24 mouse cellular contexts compared by ENCODE assay signal in genomic region chr2:85466801-85467325, GRCm38 (mm10). TPM values are rescaled to one million over a fixed set of nuclear protein-coding genes. Genes with fewer than 3 reads are reported as not detected.
A peak's percentile ranks its signal among the peaks of the same experiment; 100 is the strongest.
DNase-seq lines count a peak whose midpoint lies in the region; ATAC-seq and TF ChIP-seq lines count a peak whose summit lies in the region.
"Had no signal": no experiment of that assay in that cellular context is flagged by ENCODE, and none has a peak within 500 bp of the region (broad histone marks: within the 10 kb centered on the region; RNA-seq: fewer than 3 reads in every experiment).

No protein-coding gene starts in this region.

- no peak for TF ChIP-seq POLR2A in liver, adult 2 months (IDR thresholded peaks at IDR 0.05; ENCODE audit: extremely low read depth, insufficient read depth, low read length)

- H3K4me1 ChIP-seq in heart, embryonic 12.5 days (replicated peaks) = no peaks in the 10 kb centered on the region
- no peaks in the 10 kb centered on the region for H3K4me1 ChIP-seq in liver, adult 2 months (ENCODE audit: control insufficient read depth, insufficient read depth, low read length)
- H3K4me1 ChIP-seq in liver, embryonic 12.5 days = no peaks in the 10 kb centered on the region
- H3K4me1 ChIP-seq: hindbrain, embryonic 15.5 days; intestine, embryonic 15.5 days; limb, embryonic 10.5 days; liver, embryonic 13.5 days had no signal

- H3K4me3 ChIP-seq in heart, embryonic 12.5 days = no peak overlapping the region
- H3K4me3 ChIP-seq in liver, adult 2 months (ENCODE audit: insufficient read depth, low read depth, low read length) = no peak overlapping the region
- H3K4me3 ChIP-seq in liver, embryonic 12.5 days = no peak overlapping the region
- H3K4me3 ChIP-seq: gastrocnemius, adult 2 months; hindbrain, embryonic 15.5 days; intestine, embryonic 15.5 days; limb, embryonic 10.5 days; liver, embryonic 13.5 days had no signal

- TF ChIP-seq CTCF in liver, adult 2 months (IDR thresholded peaks at IDR 0.05; ENCODE audit: low read depth, low read length) = no peak

- no peaks in the 10 kb centered on the region for H3K36me3 ChIP-seq in heart, embryonic 12.5 days
- H3K36me3 ChIP-seq in liver, adult 2 months (ENCODE audit: control insufficient read depth, insufficient read depth, low read length) = no peaks in the 10 kb centered on the region
- no peaks in the 10 kb centered on the region for H3K36me3 ChIP-seq in liver, embryonic 12.5 days
- H3K36me3 ChIP-seq: hindbrain, embryonic 15.5 days; intestine, embryonic 15.5 days; limb, embryonic 10.5 days; liver, embryonic 13.5 days had no signal

- no peak for ATAC-seq in heart, embryonic 12.5 days (ENCODE audit: insufficient number of reproducible peaks, low FRiP score)
- no peak for ATAC-seq in liver, embryonic 12.5 days
- ATAC-seq: intestine, embryonic 15.5 days had no signal

- H3K79me2 ChIP-seq in liver, adult 2 months (ENCODE audit: control insufficient read depth, insufficient read depth, low read length) = no peaks in the 10 kb centered on the region

- H3K4me2 ChIP-seq in heart, embryonic 12.5 days = no peak overlapping the region
- no peak overlapping the region for H3K4me2 ChIP-seq in liver, embryonic 12.5 days
- H3K4me2 ChIP-seq: hindbrain, embryonic 15.5 days; intestine, embryonic 15.5 days; liver, embryonic 13.5 days had no signal

- H3K9ac ChIP-seq in heart, embryonic 12.5 days = no peak overlapping the region
- H3K9ac ChIP-seq in liver, adult 2 months (ENCODE audit: low read depth, low read length) = no peak overlapping the region
- H3K9ac ChIP-seq in liver, embryonic 12.5 days = no peak overlapping the region
- H3K9ac ChIP-seq: hindbrain, embryonic 15.5 days; intestine, embryonic 15.5 days; liver, embryonic 13.5 days had no signal

- no peaks in the 10 kb centered on the region for H3K27me3 ChIP-seq in heart, embryonic 12.5 days (replicated peaks)
- no peaks in the 10 kb centered on the region for H3K27me3 ChIP-seq in liver, adult 2 months (ENCODE audit: control insufficient read depth, insufficient read depth, low read length)
- H3K27me3 ChIP-seq in liver, embryonic 12.5 days (replicated peaks) = no peaks in the 10 kb centered on the region
- H3K27me3 ChIP-seq: hindbrain, embryonic 15.5 days; intestine, embryonic 15.5 days; liver, embryonic 13.5 days had no signal

- H3K27ac ChIP-seq in heart, embryonic 12.5 days (ENCODE audit: poor library complexity, severe bottlenecking) = no peak overlapping the region
- H3K27ac ChIP-seq in liver, adult 2 months (replicated peaks; ENCODE audit: insufficient read depth, low read depth, low read length) = no peak overlapping the region
- H3K27ac ChIP-seq in liver, embryonic 12.5 days = no peak overlapping the region
- H3K27ac ChIP-seq: gastrocnemius, adult 2 months; hindbrain, embryonic 15.5 days; intestine, embryonic 15.5 days; limb, embryonic 10.5 days; liver, embryonic 13.5 days had no signal

- peak; percentile 27 to 37 for DNase-seq in heart, adult 9 months (ENCODE audit: low spot score in 2 of 2)
- DNase-seq in liver, adult 2 months (ENCODE audit: extremely low read depth, low read depth, low spot score) = peak; percentile 3
- DNase-seq in adrenal gland, postnatal 14 days = peak; percentile 65
- DNase-seq in lung, postnatal 36 days = peak; percentile 37
- no peak for DNase-seq in left cerebral cortex, postnatal 4 days
- DNase-seq: B cell, adult 2 months; cerebellum, adult 11-12 months; gastrocnemius, adult 2 months; liver, embryonic 13.5 days; retina, postnatal 1 day had no signal

- 72% methylated on average over 3 of the region's 3 CpGs for WGBS in heart, embryonic 12.5 days
- 63% methylated on average over 3 of the region's 3 CpGs for WGBS in liver, adult 2 months
- 40% methylated on average over 3 of the region's 3 CpGs for whole genome bisulfite sequencing in liver, embryonic 12.5 days (ENCODE audit: insufficient replicate concordance)

- intact Hi-C loops in left cerebral cortex, postnatal 4 days (cut with DNase I) = no loop called here

- H3K9me3 ChIP-seq in heart, embryonic 12.5 days (replicated peaks) = peaks cover 6% of the 10 kb centered on the region; the same call in 1 of the 2 replicates
- H3K9me3 ChIP-seq in liver, embryonic 12.5 days (replicated peaks) = peaks cover 3% of the 10 kb centered on the region; the same call in 1 of the 2 replicates
- H3K9me3 ChIP-seq: hindbrain, embryonic 15.5 days; intestine, embryonic 15.5 days; limb, embryonic 10.5 days; liver, embryonic 13.5 days had no signal

RNA-seq across cellular contexts. Expression of gene Olfr995, which starts 23.4 kb away (rescaled TPM):
- not detected in 2 replicates for polyA plus RNA-seq in heart, embryonic 12.5 days (2016; fragmentation: Nextera tagmentation; extraction: Ambion mirVana)
- not detected in 2 replicates for total RNA-seq in liver, adult 2 months (2014; rRNA removed)
- not detected in 2 replicates for polyA plus RNA-seq in liver, adult 2 months (2012; rRNA removed)
- not detected in 2 replicates for polyA plus RNA-seq in liver, embryonic 12.5 days (2016; fragmentation: Nextera tagmentation; extraction: Ambion mirVana)
- not detected in 2 replicates for total RNA-seq in adrenal gland, postnatal 14 days (2021)
- total RNA-seq in left cerebral cortex, postnatal 4 days (2021) = not detected
- total RNA-seq: gastrocnemius, adult 2 months; granulocyte monocyte progenitor cell, adult 5-6 weeks; left cerebral cortex, adult 18-20 months; midbrain, postnatal 0 days; neutrophil, adult 5-6 weeks had no signal
- polyA plus RNA-seq: forebrain, embryonic 11.5 days; heart, postnatal 0 days; hindbrain, embryonic 15.5 days; intestine, embryonic 15.5 days; limb, embryonic 10.5 days; liver, embryonic 13.5 days; lung, embryonic 16.5 days; midbrain, postnatal 0 days; stomach, embryonic 16.5 days; thymus, postnatal 0 days had no signal

RNA-seq across cellular contexts. Expression of gene Olfr994, which starts 30.6 kb away (rescaled TPM):
- polyA plus RNA-seq in heart, embryonic 12.5 days (2016; fragmentation: Nextera tagmentation; extraction: Ambion mirVana) = not detected in 2 replicates
- total RNA-seq in liver, adult 2 months (2014; rRNA removed) = not detected in 2 replicates
- polyA plus RNA-seq in liver, adult 2 months (2012; rRNA removed) = not detected in 2 replicates
- polyA plus RNA-seq in liver, embryonic 12.5 days (2016; fragmentation: Nextera tagmentation; extraction: Ambion mirVana) = not detected in 2 replicates
- not detected in 2 replicates for total RNA-seq in adrenal gland, postnatal 14 days (2021)
- total RNA-seq in left cerebral cortex, postnatal 4 days (2021) = not detected
- total RNA-seq: gastrocnemius, adult 2 months; granulocyte monocyte progenitor cell, adult 5-6 weeks; left cerebral cortex, adult 18-20 months; midbrain, postnatal 0 days had no signal
- polyA plus RNA-seq: forebrain, embryonic 11.5 days; heart, postnatal 0 days; hindbrain, embryonic 15.5 days; intestine, embryonic 15.5 days; limb, embryonic 10.5 days; liver, embryonic 13.5 days; lung, embryonic 16.5 days; midbrain, postnatal 0 days; stomach, embryonic 16.5 days; thymus, postnatal 0 days had no signal

RNA-seq across cellular contexts. Expression of gene 4833423E24Rik, which starts 52.0 kb away (rescaled TPM):
- not detected in 2 replicates for polyA plus RNA-seq in heart, embryonic 12.5 days (2016; fragmentation: Nextera tagmentation; extraction: Ambion mirVana)
- total RNA-seq in liver, adult 2 months (2014; rRNA removed) = not detected in 2 replicates
- polyA plus RNA-seq in liver, adult 2 months (2012; rRNA removed) = not detected in 2 replicates
- not detected in 2 replicates for polyA plus RNA-seq in liver, embryonic 12.5 days (2016; fragmentation: Nextera tagmentation; extraction: Ambion mirVana)
- total RNA-seq in adrenal gland, postnatal 14 days (2021) = 0.22 TPM in 1 of 2 replicates, not detected in the other
- under 1 TPM; 0.24 to 0.38 TPM for total RNA-seq in left cerebral cortex, postnatal 4 days (2021)
- total RNA-seq: gastrocnemius, adult 2 months; granulocyte monocyte progenitor cell, adult 5-6 weeks; left cerebral cortex, adult 18-20 months; neutrophil, adult 5-6 weeks had no signal
- polyA plus RNA-seq: heart, postnatal 0 days; limb, embryonic 10.5 days; liver, embryonic 13.5 days had no signal

RNA-seq across cellular contexts. Expression of gene Olfr993, which starts 52.2 kb away (rescaled TPM):
- not detected in 2 replicates for polyA plus RNA-seq in heart, embryonic 12.5 days (2016; fragmentation: Nextera tagmentation; extraction: Ambion mirVana)
- not detected in 2 replicates for total RNA-seq in liver, adult 2 months (2014; rRNA removed)
- polyA plus RNA-seq in liver, adult 2 months (2012; rRNA removed) = not detected in 2 replicates
- polyA plus RNA-seq in liver, embryonic 12.5 days (2016; fragmentation: Nextera tagmentation; extraction: Ambion mirVana) = not detected in 2 replicates
- total RNA-seq in adrenal gland, postnatal 14 days (2021) = not detected in 2 replicates
- total RNA-seq in left cerebral cortex, postnatal 4 days (2021) = not detected
- total RNA-seq: gastrocnemius, adult 2 months; granulocyte monocyte progenitor cell, adult 5-6 weeks; left cerebral cortex, adult 18-20 months; midbrain, postnatal 0 days; neutrophil, adult 5-6 weeks had no signal
- polyA plus RNA-seq: forebrain, embryonic 11.5 days; heart, postnatal 0 days; hindbrain, embryonic 15.5 days; intestine, embryonic 15.5 days; limb, embryonic 10.5 days; liver, embryonic 13.5 days; lung, embryonic 16.5 days; midbrain, postnatal 0 days; stomach, embryonic 16.5 days; thymus, postnatal 0 days had no signal

RNA-seq across cellular contexts. Expression of gene Olfr992, which starts 57.6 kb away (rescaled TPM):
- not detected in 2 replicates for polyA plus RNA-seq in heart, embryonic 12.5 days (2016; fragmentation: Nextera tagmentation; extraction: Ambion mirVana)
- not detected in 2 replicates for total RNA-seq in liver, adult 2 months (2014; rRNA removed)
- not detected in 2 replicates for polyA plus RNA-seq in liver, adult 2 months (2012; rRNA removed)
- polyA plus RNA-seq in liver, embryonic 12.5 days (2016; fragmentation: Nextera tagmentation; extraction: Ambion mirVana) = not detected in 2 replicates
- not detected in 2 replicates for total RNA-seq in adrenal gland, postnatal 14 days (2021)
- total RNA-seq in left cerebral cortex, postnatal 4 days (2021) = not detected
- total RNA-seq: gastrocnemius, adult 2 months; granulocyte monocyte progenitor cell, adult 5-6 weeks; left cerebral cortex, adult 18-20 months; midbrain, postnatal 0 days; neutrophil, adult 5-6 weeks had no signal
- polyA plus RNA-seq: forebrain, embryonic 11.5 days; heart, postnatal 0 days; hindbrain, embryonic 15.5 days; intestine, embryonic 15.5 days; limb, embryonic 10.5 days; liver, embryonic 13.5 days; lung, embryonic 16.5 days; midbrain, postnatal 0 days; stomach, embryonic 16.5 days; thymus, postnatal 0 days had no signal
